Mouse (Mus musculus) liver, embryonic 13.5 days (tissue): ENCODE results near the gene Stt3b. TPM values are rescaled to one million over a fixed set of nuclear protein-coding genes. Genes with fewer than 3 reads are reported as not detected.

Experiments used
- ATAC-seq: fragments of 200-750 bp; cut with Nextera tagmentation; 2 replicates; pipeline ENCODE4 v1.8.0; 2017; ENCODE audit warnings: low read depth, mild to moderate bottlenecking, moderate number of reproducible peaks, moderate library complexity
- DNase-seq: peaks from one replicate; pipeline ENCODE4 v3.0.0; 2022
- H3K27ac ChIP-seq: fragments of 300-500 bp; sonication (generic); 2 replicates; pipeline ENCODE4 v1.5.1; 2015; ENCODE audit warnings: moderate library complexity, mild to moderate bottlenecking, inconsistent platforms
- H3K27me3 ChIP-seq: fragments of 300-500 bp; sonication (generic); 2 replicates; pipeline ENCODE4 v1.6.1; 2015; ENCODE audit warnings: mild to moderate bottlenecking, inconsistent platforms
- H3K36me3 ChIP-seq: fragments of 300-500 bp; sonication (generic); 2 replicates; pipeline ENCODE4 v1.6.1; 2015; ENCODE audit warnings: mild to moderate bottlenecking, inconsistent platforms
- H3K4me1 ChIP-seq: fragments of 300-500 bp; sonication (generic); replicated peaks from 2 replicates; pipeline ENCODE4 v1.6.1; 2015; ENCODE audit warnings: inconsistent platforms
- H3K4me2 ChIP-seq: fragments of 300-500 bp; sonication (generic); 2 replicates; pipeline ENCODE4 v1.6.1; 2015; ENCODE audit warnings: inconsistent platforms, mild to moderate bottlenecking, moderate library complexity
- H3K4me3 ChIP-seq: fragments of 300-500 bp; sonication (generic); replicated peaks from 2 replicates; pipeline ENCODE4 v1.5.1; 2015; ENCODE audit warnings: mild to moderate bottlenecking, inconsistent platforms
- H3K9ac ChIP-seq: fragments of 300-500 bp; sonication (generic); 2 replicates; pipeline ENCODE4 v1.6.1; 2015; ENCODE audit warnings: mild to moderate bottlenecking, inconsistent platforms
- H3K9me3 ChIP-seq: fragments of 300-500 bp; sonication (generic); replicated peaks from 2 replicates; pipeline ENCODE4 v1.6.1; 2016; ENCODE audit warnings: inconsistent platforms
- WGBS: fragments of 180-500 bp; shearing (Covaris S2); methylation state at CpG from one replicate; pipeline ENCODE4 v1.1.7; 2015; ENCODE audit not compliant: insufficient replicate concordance; 5-methylcytosine and 5-hydroxymethylcytosine counted together
- polyA plus RNA-seq: library from polyadenylated mRNA; unstranded; fragments of >200 nt; fragmentation: Nextera tagmentation; extraction: Ambion mirVana; gene quantifications from 2 replicates; pipeline ENCODE4 v1.2.1, GENCODE M21; 2015

The Stt3b gene
- polyA plus RNA-seq, 1 experiment from 2014 or later: 62.4 TPM

GRCm38 (mm10) chr9:115314556-115314955 is 4.3 kb upstream of the Stt3b start:
- Histone ChIP-seq H3K9me3 (no peaks in the 10 kb centered on the region), H3K36me3 (no peaks in the 10 kb centered on the region), H3K4me1 (peaks cover 40% of the 10 kb centered on the region), H3K9ac (peak overlapping the region; percentile 46; the same call in 1 of the 2 replicates), H3K27ac (peak overlapping the region; percentile 63), H3K27me3 (no peaks in the 10 kb centered on the region), H3K4me2 (peak overlapping the region; percentile 64), H3K4me3 (peak overlapping the region; percentile 46)
- WGBS: 9% methylated on average over 10 of the region's 10 CpGs
- DNase-seq: peak; percentile 70
- ATAC-seq: 0 out of 2 replicates have a peak, but pooled peaks have one; percentile 2

- peaks cover 40% of the 10 kb centered on the region for H3K4me1 ChIP-seq
- 60% methylated on average over 5 of the region's 5 CpGs for WGBS
- H3K9me3 ChIP-seq: no peaks in the 10 kb centered on the region
- peak overlapping the region; percentile 64 for H3K4me2 ChIP-seq
- H3K4me3 ChIP-seq: peak overlapping the region; percentile 46; the same call in 1 of the 2 replicates
- DNase-seq: no peak
- ATAC-seq: no peak
- H3K36me3 ChIP-seq: no peaks in the 10 kb centered on the region
- H3K27ac ChIP-seq: peak overlapping the region; percentile 63
- peak overlapping the region; percentile 27; the same call in 1 of the 2 replicates for H3K9ac ChIP-seq
- H3K27me3 ChIP-seq: no peaks in the 10 kb centered on the region
These were observed 3.6 kb upstream of the Stt3b start for GRCm38 (mm10) chr9:115313830-115314229.

GRCm38 (mm10) chr9:115311223-115311520 is 951 bp upstream of the Stt3b start:
- DNase-seq (peak; percentile 30), ATAC-seq (no peak)

GRCm38 (mm10) chr9:115309977-115310345 is 260 bp downstream of the Stt3b start:
- Histone ChIP-seq H3K9ac (peak overlapping the region; percentile 99), H3K27ac (peak overlapping the region; percentile 94), H3K4me3 (peak overlapping the region; percentile 95), H3K36me3 (no peaks in the 10 kb centered on the region), H3K27me3 (no peaks in the 10 kb centered on the region), H3K4me1 (peaks cover 65% of the 10 kb centered on the region), H3K4me2 (peak overlapping the region; percentile 82), H3K9me3 (no peaks in the 10 kb centered on the region)
- DNase-seq: peak; percentile 81
- peak; percentile 85 for ATAC-seq
- WGBS: under 1% methylated on average over 29 of the region's 42 CpGs

More at GRCm38 (mm10) chr9:115311223-115311520, 951 bp upstream of the Stt3b start:
- H3K9ac ChIP-seq: peak overlapping the region; percentile 80
- H3K27me3 ChIP-seq: no peaks in the 10 kb centered on the region
- H3K36me3 ChIP-seq: no peaks in the 10 kb centered on the region
- peak overlapping the region; percentile 82 for H3K4me2 ChIP-seq
- WGBS: 3% methylated on average over 5 of the region's 5 CpGs
- H3K9me3 ChIP-seq: no peaks in the 10 kb centered on the region
- peak overlapping the region; percentile 95 for H3K4me3 ChIP-seq
- H3K4me1 ChIP-seq: peaks cover 59% of the 10 kb centered on the region
- peak overlapping the region; percentile 89 for H3K27ac ChIP-seq

GRCm38 (mm10) chr9:115309381-115309971 is 745 bp downstream of the Stt3b start:
- Histone ChIP-seq H3K27me3 (no peaks in the 10 kb centered on the region), H3K27ac (peak overlapping the region; percentile 94), H3K4me2 (peak overlapping the region; percentile 82), H3K9ac (peak overlapping the region; percentile 99), H3K36me3 (no peaks in the 10 kb centered on the region), H3K4me1 (peaks cover 65% of the 10 kb centered on the region), H3K4me3 (peak overlapping the region; percentile 95), H3K9me3 (no peaks in the 10 kb centered on the region)
- DNase-seq (no peak), ATAC-seq (no peak)
- WGBS: under 1% methylated on average over 64 of the region's 65 CpGs

- Histone ChIP-seq H3K27me3 (no peaks in the 10 kb centered on the region), H3K27ac (peak overlapping the region; percentile 94), H3K9me3 (no peaks in the 10 kb centered on the region), H3K4me1 (peaks cover 64% of the 10 kb centered on the region), H3K9ac (peak overlapping the region; percentile 99), H3K36me3 (no peaks in the 10 kb centered on the region), H3K4me3 (peak overlapping the region; percentile 95), H3K4me2 (peak overlapping the region; percentile 82)
- ATAC-seq (no peak), DNase-seq (peak; percentile 22)
- WGBS: under 1% methylated on average over 18 of the region's 18 CpGs
These were observed 1.3 kb downstream of the Stt3b start for GRCm38 (mm10) chr9:115308941-115309380.

GRCm38 (mm10) chr9:115308401-115308800 is 1.8 kb downstream of the Stt3b start:
- H3K4me1 ChIP-seq: peaks cover 64% of the 10 kb centered on the region
- 5% methylated on average over 4 of the region's 4 CpGs for WGBS
- H3K27me3 ChIP-seq: no peaks in the 10 kb centered on the region
- peak overlapping the region; percentile 99 for H3K9ac ChIP-seq
- 0 out of 2 replicates have a peak overlapping the region, but pooled peaks have one; percentile 94 for H3K27ac ChIP-seq
- H3K36me3 ChIP-seq: no peaks in the 10 kb centered on the region
- DNase-seq: no peak
- peak overlapping the region; percentile 95 for H3K4me3 ChIP-seq
- ATAC-seq: no peak
- no peaks in the 10 kb centered on the region for H3K9me3 ChIP-seq
- peak overlapping the region; percentile 82 for H3K4me2 ChIP-seq

- peaks cover 68% of the 10 kb centered on the region for H3K4me1 ChIP-seq
These were observed 4.0 kb downstream of the Stt3b start for GRCm38 (mm10) chr9:115306202-115306601.

GRCm38 (mm10) chr9:115304149-115304548 is 6.1 kb downstream of the Stt3b start:
- no peaks in the 10 kb centered on the region for H3K36me3 ChIP-seq
- no peak overlapping the region for H3K4me3 ChIP-seq
- no peak for DNase-seq
- no peaks in the 10 kb centered on the region for H3K27me3 ChIP-seq
- H3K9me3 ChIP-seq: no peaks in the 10 kb centered on the region
- WGBS: 61% methylated on average over 4 of the region's 4 CpGs
- no peak overlapping the region for H3K4me2 ChIP-seq
- no peak overlapping the region; the same call in 1 of the 2 replicates for H3K27ac ChIP-seq
- no peak for ATAC-seq
- peaks cover 79% of the 10 kb centered on the region for H3K4me1 ChIP-seq
- no peak overlapping the region for H3K9ac ChIP-seq

More at GRCm38 (mm10) chr9:115306202-115306601, 4.0 kb downstream of the Stt3b start:
- H3K4me3 ChIP-seq: peak overlapping the region; percentile 95
- peak overlapping the region; percentile 53; the same call in 1 of the 2 replicates for H3K27ac ChIP-seq
- DNase-seq: no peak
- no peaks in the 10 kb centered on the region for H3K36me3 ChIP-seq
- H3K9me3 ChIP-seq: no peaks in the 10 kb centered on the region
- WGBS: 23% methylated on average over 6 of the region's 6 CpGs
- H3K9ac ChIP-seq: peak overlapping the region; percentile 99
- H3K4me2 ChIP-seq: peak overlapping the region; percentile 82
- no peaks in the 10 kb centered on the region for H3K27me3 ChIP-seq
- no peak for ATAC-seq

- WGBS: 75% methylated on average over 7 of the region's 7 CpGs
- Histone ChIP-seq H3K9me3 (no peaks in the 10 kb centered on the region), H3K9ac (0 out of 2 replicates have a peak overlapping the region, but pooled peaks have one; percentile 19), H3K4me2 (peak overlapping the region; percentile 25; the same call in 1 of the 2 replicates), H3K27me3 (no peaks in the 10 kb centered on the region), H3K4me3 (no peak overlapping the region), H3K36me3 (no peaks in the 10 kb centered on the region), H3K4me1 (peaks cover 76% of the 10 kb centered on the region), H3K27ac (peak overlapping the region; percentile 21; the same call in 1 of the 2 replicates)
- DNase-seq (no peak), ATAC-seq (no peak)
These were observed 8.6 kb downstream of the Stt3b start for GRCm38 (mm10) chr9:115301593-115301992.

GRCm38 (mm10) chr9:115301002-115301579 is 9.1 kb downstream of the Stt3b start:
- Histone ChIP-seq H3K9me3 (no peaks in the 10 kb centered on the region), H3K27me3 (no peaks in the 10 kb centered on the region), H3K36me3 (no peaks in the 10 kb centered on the region), H3K4me3 (no peak overlapping the region), H3K9ac (0 out of 2 replicates have a peak overlapping the region, but pooled peaks have one; percentile 19), H3K27ac (peak overlapping the region; percentile 21; the same call in 1 of the 2 replicates), H3K4me2 (peak overlapping the region; percentile 25; the same call in 1 of the 2 replicates), H3K4me1 (peaks cover 74% of the 10 kb centered on the region)
- DNase-seq (peak; percentile 28), ATAC-seq (peak; percentile 79)
- 37% methylated on average over 6 of the region's 6 CpGs for WGBS
